Mouse (Mus musculus) kidney, adult 2 months (tissue): Measurements from ENCODE around the gene Ptf1a.

ENCODE experiments used
- CTCF ChIP-seq: fragments of 200-500 bp; conservative IDR thresholded peaks from 2 replicates; pipeline ENCODE4 v1.5.1; 2011; ENCODE audit warnings: low read depth, mild to moderate bottlenecking, control low read depth, low read length, moderate library complexity, mixed read lengths; ENCODE audit not compliant: insufficient read depth, insufficient read length
- POLR2A ChIP-seq: fragments of 200-500 bp; IDR thresholded peaks from one replicate; pipeline ENCODE4 v1.6.1; 2011; ENCODE audit warnings: low read depth, low read length, control low read depth

- TF ChIP-seq CTCF: no peak
- no peak for TF ChIP-seq POLR2A
Measured at GRCm38 (mm10) chr2:19445871-19446501, 523 bp downstream of the Ptf1a start.
